In genomic region chr15:96468316-96468715, GRCm38 (mm10) we compare ENCODE assay signal across 13 mouse cellular contexts.
"Had no signal": no experiment of that assay in that cellular context is flagged by ENCODE, and none has a peak within 500 bp of the region (broad histone marks: within the 10 kb centered on the region; RNA-seq: fewer than 3 reads in every experiment).

No protein-coding gene starts in this region.

- H3K4me3 ChIP-seq: kidney, embryonic 15.5 days; limb, embryonic 12.5 days; midbrain, embryonic 13.5 days had no signal

- H3K27me3 ChIP-seq: kidney, embryonic 15.5 days; limb, embryonic 12.5 days; midbrain, embryonic 13.5 days had no signal

- ATAC-seq: inflammation-experienced regulatory T-cells, adult 6 months; midbrain, embryonic 13.5 days had no signal

- H3K4me1 ChIP-seq: kidney, embryonic 15.5 days; limb, embryonic 12.5 days; midbrain, embryonic 13.5 days had no signal

- H3K27ac ChIP-seq: kidney, embryonic 15.5 days; limb, embryonic 12.5 days; liver, embryonic 14.5 days; midbrain, embryonic 13.5 days; stomach, postnatal 0 days had no signal

- DNase-seq: kidney, adult 2 months; kidney, postnatal 25 days; lung, adult 2 months; lung, postnatal 10 days; right cerebral cortex, adult 18-20 months; right cerebral cortex, postnatal 25 days; thymus, postnatal 36 days had no signal

- H3K4me2 ChIP-seq: kidney, embryonic 15.5 days; limb, embryonic 12.5 days; midbrain, embryonic 13.5 days had no signal

- H3K36me3 ChIP-seq: kidney, embryonic 15.5 days; limb, embryonic 12.5 days; midbrain, embryonic 13.5 days had no signal

- H3K9ac ChIP-seq: kidney, embryonic 15.5 days; limb, embryonic 12.5 days; liver, embryonic 14.5 days; midbrain, embryonic 13.5 days had no signal

- H3K9me3 ChIP-seq: kidney, embryonic 15.5 days; limb, embryonic 12.5 days; midbrain, embryonic 13.5 days had no signal
